Mouse (Mus musculus) lung, adult 18-20 months (tissue): Measurements from ENCODE around the gene B3gnt8.

ENCODE experiments used
- DNase-seq, 2 experiments: peaks; one replicate each; pipeline ENCODE4 v3.0.0; 2022; ENCODE audit warnings: mixed read lengths in 2 of 2

Gene B3gnt8

GRCm38 (mm10) chr7:25626509-25627430 is at the start of gene B3gnt8:
Gene B3gnt8, plus strand, starts transcription at chr7:25626654.
- peak; percentile 75 to 79 for DNase-seq

- peak; percentile 8 to 31 for DNase-seq
These were observed 49.5 kb upstream of the B3gnt8 start for GRCm38 (mm10) chr7:25576793-25577437.

GRCm38 (mm10) chr7:25579441-25579840 is 47.0 kb upstream of the B3gnt8 start:
- DNase-seq = no peak

GRCm38 (mm10) chr7:25582301-25582810 is 44.1 kb upstream of the B3gnt8 start:
- no peak for DNase-seq

GRCm38 (mm10) chr7:25584651-25585050 is 41.8 kb upstream of the B3gnt8 start:
- DNase-seq = no peak

GRCm38 (mm10) chr7:25585351-25586204 is 40.9 kb upstream of the B3gnt8 start:
- no peak for DNase-seq

- no peak for DNase-seq
These were observed 35.2 kb upstream of the B3gnt8 start for GRCm38 (mm10) chr7:25591226-25591625.

GRCm38 (mm10) chr7:25593859-25594258 is 32.6 kb upstream of the B3gnt8 start:
- DNase-seq = no peak

GRCm38 (mm10) chr7:25599663-25600062 is 26.8 kb upstream of the B3gnt8 start:
- peak; percentile 51 to 61 for DNase-seq

- peak in 1 of 2 experiments; percentile 1 for DNase-seq
These were observed 25.8 kb upstream of the B3gnt8 start for GRCm38 (mm10) chr7:25600666-25601065.

- DNase-seq = peak in 1 of 2 experiments; percentile 1
These were observed 25.1 kb upstream of the B3gnt8 start for GRCm38 (mm10) chr7:25601346-25601745.

GRCm38 (mm10) chr7:25606625-25607063 is 19.8 kb upstream of the B3gnt8 start:
- no peak for DNase-seq

- DNase-seq = no peak
These were observed 19.3 kb upstream of the B3gnt8 start for GRCm38 (mm10) chr7:25607196-25607595.

- no peak for DNase-seq
These were observed 16.4 kb upstream of the B3gnt8 start for GRCm38 (mm10) chr7:25610056-25610455.

- DNase-seq = no peak
These were observed 15.0 kb upstream of the B3gnt8 start for GRCm38 (mm10) chr7:25611501-25611900.

- DNase-seq = no peak
These were observed 12.4 kb upstream of the B3gnt8 start for GRCm38 (mm10) chr7:25614086-25614485.

GRCm38 (mm10) chr7:25614831-25615705 is 11.4 kb upstream of the B3gnt8 start:
- no peak for DNase-seq

- DNase-seq = no peak
These were observed 10.8 kb upstream of the B3gnt8 start, which contains the start of gene Erich4 for GRCm38 (mm10) chr7:25615706-25616011. Gene Erich4, minus strand, starts transcription at chr7:25615892.

- DNase-seq = peak in 1 of 2 experiments; percentile 1
These were observed 8.9 kb upstream of the B3gnt8 start for GRCm38 (mm10) chr7:25617376-25618160.

GRCm38 (mm10) chr7:25618865-25619721 is 7.4 kb upstream of the B3gnt8 start, which contains the start of gene Dmac2:
Gene Dmac2, plus strand, starts transcription at chr7:25619414.
- peak; percentile 95 to 97 for DNase-seq
